25 mouse cellular contexts compared by ENCODE assay signal in genomic region chr3:58169786-58170185, GRCm38 (mm10).
"Had no signal": no experiment of that assay in that cellular context is flagged by ENCODE, and none has a peak within 500 bp of the region (broad histone marks: within the 10 kb centered on the region; RNA-seq: fewer than 3 reads in every experiment).

No protein-coding gene starts in this region.

- ATAC-seq: forebrain, postnatal 0 days; hindbrain, postnatal 0 days; intestine, embryonic 15.5 days had no signal

- H3K9me3 ChIP-seq: heart, embryonic 12.5 days; hindbrain, embryonic 13.5 days; hindbrain, embryonic 15.5 days; intestine, embryonic 15.5 days; kidney, embryonic 15.5 days; limb, embryonic 10.5 days; limb, embryonic 12.5 days; liver, embryonic 13.5 days had no signal

- H3K27me3 ChIP-seq: heart, embryonic 12.5 days; hindbrain, embryonic 13.5 days; hindbrain, embryonic 15.5 days; intestine, embryonic 15.5 days; kidney, embryonic 15.5 days; limb, embryonic 12.5 days; liver, embryonic 13.5 days had no signal

- H3K36me3 ChIP-seq: heart, embryonic 12.5 days; hindbrain, embryonic 13.5 days; hindbrain, embryonic 15.5 days; intestine, embryonic 15.5 days; kidney, embryonic 15.5 days; limb, embryonic 10.5 days; limb, embryonic 12.5 days; liver, embryonic 13.5 days had no signal

- H3K4me2 ChIP-seq: heart, embryonic 12.5 days; hindbrain, embryonic 13.5 days; hindbrain, embryonic 15.5 days; intestine, embryonic 15.5 days; kidney, embryonic 15.5 days; limb, embryonic 12.5 days; liver, embryonic 11.5 days; liver, embryonic 13.5 days had no signal

- H3K4me3 ChIP-seq: heart, embryonic 12.5 days; hindbrain, embryonic 13.5 days; hindbrain, embryonic 15.5 days; intestine, embryonic 15.5 days; kidney, embryonic 15.5 days; limb, embryonic 10.5 days; limb, embryonic 12.5 days; liver, embryonic 13.5 days had no signal

- H3K9ac ChIP-seq: forebrain, postnatal 0 days; heart, embryonic 12.5 days; hindbrain, embryonic 13.5 days; hindbrain, embryonic 15.5 days; intestine, embryonic 15.5 days; kidney, embryonic 15.5 days; limb, embryonic 12.5 days; liver, embryonic 13.5 days had no signal

- H3K27ac ChIP-seq: hindbrain, embryonic 13.5 days; hindbrain, embryonic 15.5 days; hindbrain, postnatal 0 days; intestine, embryonic 15.5 days; kidney, embryonic 15.5 days; kidney, postnatal 0 days; limb, embryonic 10.5 days; limb, embryonic 12.5 days; liver, embryonic 13.5 days had no signal

- H3K4me1 ChIP-seq: hindbrain, embryonic 15.5 days; intestine, embryonic 15.5 days; limb, embryonic 10.5 days; limb, embryonic 12.5 days; liver, embryonic 13.5 days had no signal

- DNase-seq: forebrain, postnatal 0 days; gastrocnemius, postnatal 14 days; gastrocnemius, postnatal 36 days; heart, adult 18-20 months; heart, postnatal 10 days; heart, postnatal 36 days; kidney, adult 11 months; kidney, adult 2 months; kidney, adult 9 months; kidney, postnatal 14 days; kidney, postnatal 36 days; layer of hippocampus, adult 9-11 months; layer of hippocampus, postnatal 36 days; liver; liver, embryonic 13.5 days had no signal
